Mouse (Mus musculus) T-cell, adult 2 months (primary cell): ENCODE data around the gene Brd7.

Experiments
- DNase-seq: peaks from one replicate; pipeline ENCODE4 v3.0.0; 2022; ENCODE audit warnings: low spot score

Gene Brd7

DNA sequence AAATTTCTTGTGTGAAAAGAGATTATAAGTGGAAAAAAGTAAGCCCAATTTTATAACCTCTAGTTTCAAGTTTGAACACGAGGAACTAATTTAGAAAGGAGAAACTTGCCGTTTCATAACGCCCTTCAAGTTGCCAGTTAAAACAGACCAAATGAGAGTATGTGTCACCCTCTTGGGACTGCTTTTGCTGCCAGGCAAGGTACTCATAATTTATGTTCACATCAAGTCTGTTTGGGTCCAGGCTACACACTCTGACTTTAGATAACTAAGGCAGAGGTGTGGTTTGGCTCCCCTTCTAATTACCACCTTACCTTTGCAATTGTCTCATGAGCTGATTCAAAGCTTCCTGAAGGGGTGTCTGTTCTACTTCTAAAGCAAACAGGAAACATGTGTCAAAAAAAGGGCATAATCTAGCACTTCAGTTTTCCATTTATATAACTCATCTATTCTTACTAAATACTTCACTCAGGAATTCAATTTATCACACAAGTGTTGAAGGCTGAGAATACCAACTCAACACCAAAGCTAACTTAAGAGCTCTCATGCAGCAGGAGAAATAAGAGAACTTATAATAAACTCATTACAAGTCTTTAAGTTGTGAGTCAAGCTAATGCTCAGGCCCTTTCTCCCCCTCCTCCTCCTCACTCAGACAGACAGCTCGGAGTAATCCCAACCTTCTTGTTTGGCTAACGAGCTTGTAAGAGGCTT lies 4.6 kb downstream of the Brd7 start:
- DNase-seq, result no peak

DNA sequence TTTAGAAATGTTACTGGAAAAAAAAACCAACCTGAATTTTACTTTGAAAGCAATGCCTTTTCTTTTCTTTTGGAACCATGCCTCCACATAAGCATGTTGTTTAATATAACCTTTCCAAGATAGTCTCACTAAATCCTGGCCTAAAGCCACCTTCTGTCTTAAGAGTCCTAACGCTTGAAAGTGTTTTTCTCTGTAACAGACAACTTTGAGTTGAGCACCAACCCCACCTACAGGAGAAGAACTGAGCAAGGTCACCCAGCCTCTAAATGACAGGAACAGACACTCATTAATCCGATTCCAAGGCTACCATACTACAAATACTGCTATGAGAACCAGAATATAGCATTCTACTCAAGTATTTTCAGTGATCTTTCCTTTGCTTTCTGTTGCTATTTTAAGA lies 12.9 kb downstream of the Brd7 start:
- no peak for DNase-seq

DNA sequence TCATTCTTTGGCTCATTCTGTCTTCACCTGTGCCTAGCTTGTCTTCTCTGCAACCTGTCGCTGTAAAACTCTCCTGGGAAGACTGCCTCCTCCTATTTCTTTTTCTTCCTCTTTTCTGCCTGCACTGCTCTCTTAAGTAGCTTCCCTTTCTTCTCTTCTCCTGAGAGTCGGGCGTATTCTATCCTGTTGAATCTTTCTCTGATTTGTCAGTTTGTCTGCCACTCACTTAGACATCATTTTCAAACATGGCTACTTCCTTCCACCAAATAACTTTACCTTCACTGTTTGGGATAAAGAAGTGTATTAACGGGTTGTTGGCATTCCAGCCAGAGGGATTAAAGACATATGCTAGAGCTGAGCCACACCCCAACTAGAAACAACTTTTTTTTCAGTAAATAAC lies 20.0 kb downstream of the Brd7 start:
- no peak for DNase-seq

DNA sequence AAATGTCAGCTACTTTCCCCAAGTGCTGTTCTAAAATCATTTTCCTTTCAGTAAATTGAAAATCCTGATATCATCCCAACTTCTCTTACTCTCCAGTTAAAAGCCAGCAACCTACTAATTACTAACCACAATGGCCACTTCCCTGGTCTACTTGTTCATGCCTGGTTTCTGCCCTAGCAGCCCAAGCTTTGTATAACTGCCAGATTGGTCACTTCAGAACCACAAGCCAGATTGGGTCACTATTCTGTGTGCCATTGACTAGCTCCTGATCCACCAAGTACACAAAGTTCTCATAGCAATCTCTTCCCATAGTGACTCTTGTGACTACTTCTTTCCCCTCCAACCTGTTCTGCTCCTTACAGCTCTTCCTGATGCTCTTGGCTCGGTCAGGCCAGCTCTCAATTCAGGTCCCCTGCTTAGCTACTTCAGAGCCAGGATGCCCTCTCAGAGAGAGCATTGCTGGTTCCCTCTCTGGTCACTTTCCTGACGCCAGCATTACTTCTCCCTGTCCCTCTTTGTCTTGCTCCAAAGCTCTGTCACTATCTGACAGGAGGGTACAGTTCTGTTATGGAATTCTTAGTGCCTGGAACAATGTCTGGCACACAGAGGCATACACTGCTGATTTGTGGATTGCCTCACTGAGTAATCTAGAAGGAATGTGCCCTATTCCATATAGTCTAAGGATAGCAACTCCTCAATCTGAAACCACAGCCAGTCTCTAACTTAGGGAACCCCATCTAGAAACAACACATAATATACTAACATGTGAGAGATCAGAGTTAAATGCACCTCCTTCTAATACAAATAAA lies 21.9 kb downstream of the Brd7 start:
- no peak for DNase-seq

DNA sequence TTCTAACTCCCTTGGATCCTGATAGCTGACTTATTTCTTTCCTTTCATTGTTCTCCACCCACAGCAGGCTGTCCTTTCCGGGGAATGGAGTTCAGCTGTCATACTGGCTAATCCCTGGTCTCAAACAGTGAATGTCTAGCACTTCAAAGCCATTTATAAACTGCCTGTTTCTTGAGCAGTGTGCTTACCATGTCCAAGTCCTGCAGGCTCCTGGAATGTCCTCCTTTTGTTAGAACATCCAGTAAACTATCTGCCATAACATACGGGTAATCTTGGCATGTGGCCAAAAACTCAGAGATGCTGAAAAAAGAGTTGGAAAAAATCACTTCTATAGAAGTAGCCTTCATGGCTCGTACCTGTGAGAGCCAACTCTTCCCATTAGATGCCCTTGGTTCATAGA lies 22.8 kb downstream of the Brd7 start:
- DNase-seq, result no peak

DNA sequence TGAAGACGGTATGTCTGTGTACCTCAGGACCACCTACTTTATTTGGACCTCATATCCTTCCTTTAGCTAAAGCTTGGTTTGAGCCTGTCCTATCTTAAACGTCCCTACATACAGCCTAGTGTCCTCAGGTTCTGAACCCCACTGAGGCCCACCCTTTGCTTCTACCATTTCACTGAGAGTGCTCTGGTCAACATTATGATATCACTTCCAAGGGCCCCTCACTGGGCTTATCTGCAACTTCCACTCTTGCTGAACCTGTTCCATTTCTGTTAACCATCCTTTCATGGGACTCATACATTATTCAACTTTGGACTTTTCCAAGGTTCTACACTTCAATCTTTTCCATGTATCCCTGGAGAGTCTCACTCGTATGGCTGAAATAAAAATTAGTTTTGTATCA lies 27.0 kb downstream of the Brd7 start:
- DNase-seq, result no peak

DNA sequence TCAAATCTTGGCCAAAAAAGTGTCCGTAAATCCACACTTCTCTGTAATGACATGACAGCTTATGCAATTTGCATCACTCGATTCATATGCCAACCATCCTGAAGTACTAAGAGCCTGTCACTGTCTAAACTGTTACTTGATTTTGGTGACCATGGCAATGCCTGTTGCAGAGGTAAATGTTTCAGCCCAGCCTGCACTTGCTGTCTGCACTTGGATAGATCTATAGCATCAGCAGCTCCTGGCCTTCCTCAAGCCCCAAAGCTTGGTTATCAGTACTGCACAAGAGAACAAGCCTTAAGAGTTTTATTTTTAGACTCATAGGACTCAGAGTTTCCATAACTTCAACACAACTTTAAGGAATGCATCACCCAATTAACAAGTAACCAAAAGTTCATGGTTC lies 27.6 kb downstream of the Brd7 start:
- no peak for DNase-seq

DNA sequence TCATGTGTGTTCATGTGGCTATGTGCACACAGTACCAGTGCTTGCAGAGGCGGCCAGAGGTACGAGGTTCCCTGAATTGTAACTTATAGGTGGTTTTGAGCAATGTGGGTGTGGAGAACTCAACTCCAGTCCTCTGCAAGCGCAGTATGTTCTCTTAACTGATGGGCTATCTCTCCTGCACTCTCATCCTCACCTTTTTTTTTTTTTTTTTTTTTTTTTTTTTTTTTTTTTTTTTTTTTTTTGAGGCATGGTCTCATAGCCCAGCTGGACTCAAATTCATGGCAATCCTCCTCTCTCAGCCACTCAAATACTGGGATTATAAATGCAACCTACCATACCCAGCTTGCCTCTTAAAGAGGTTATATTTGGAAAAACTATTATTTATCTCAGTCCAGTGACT lies 31.2 kb downstream of the Brd7 start:
- no peak for DNase-seq

DNA sequence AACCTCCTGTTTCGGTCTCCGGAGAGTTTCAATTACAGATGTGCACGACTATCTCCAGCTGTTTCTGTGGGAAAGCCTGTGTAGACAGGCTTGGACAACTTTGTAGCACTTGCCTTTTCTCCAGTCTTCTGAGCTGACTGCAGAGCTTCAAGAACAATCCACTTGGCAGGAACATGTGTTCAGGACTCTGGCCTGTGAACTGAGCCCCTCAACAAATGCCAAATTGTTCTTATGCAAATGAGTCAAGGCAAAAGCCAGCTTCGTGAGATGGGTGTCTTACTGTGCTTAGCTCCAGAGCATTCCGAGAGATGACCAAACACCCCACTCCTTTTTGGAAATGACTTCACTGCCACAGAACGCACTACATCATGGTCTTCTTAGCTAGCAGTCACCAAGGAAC lies 33.3 kb downstream of the Brd7 start:
- no peak for DNase-seq

DNA sequence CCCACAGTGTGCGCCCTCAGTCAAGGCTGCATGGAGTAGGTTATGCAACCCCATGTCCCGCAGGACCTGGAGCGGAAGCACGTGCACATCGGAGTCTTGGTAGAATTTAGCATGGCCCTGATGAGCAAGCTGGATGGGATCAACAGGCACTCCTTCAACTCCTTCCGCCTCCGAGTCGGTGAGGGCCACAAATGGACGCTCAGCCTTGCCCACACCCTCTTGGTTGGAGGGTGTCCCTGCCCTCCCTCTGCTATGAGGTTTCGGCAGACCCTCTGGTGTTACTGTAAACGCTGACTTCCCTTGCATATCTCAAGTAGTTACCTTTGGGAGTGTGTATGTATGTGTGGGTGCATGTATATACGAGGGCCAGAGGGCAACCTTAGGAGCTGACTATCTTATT lies 35.7 kb downstream of the Brd7 start:
- no peak for DNase-seq

DNA sequence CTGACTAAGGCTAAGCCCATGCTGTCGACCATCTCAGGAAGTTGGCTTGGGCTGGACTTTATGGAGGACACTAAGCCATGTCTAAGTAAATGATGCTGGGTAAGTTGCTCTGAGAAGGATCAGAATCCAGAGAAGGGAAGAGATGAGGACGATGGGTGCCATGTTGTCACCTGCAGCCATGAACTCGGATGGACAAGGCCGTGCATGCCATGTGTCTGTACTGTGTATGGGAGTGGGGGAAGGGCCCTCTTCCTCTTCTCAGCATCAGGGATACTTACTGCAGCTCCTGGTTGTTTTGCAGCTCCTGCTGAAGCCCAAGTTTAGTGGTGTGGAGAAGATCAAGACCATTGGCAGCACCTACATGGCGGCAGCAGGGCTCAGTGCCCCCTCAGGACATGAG lies 36.2 kb downstream of the Brd7 start:
- no peak for DNase-seq

DNA sequence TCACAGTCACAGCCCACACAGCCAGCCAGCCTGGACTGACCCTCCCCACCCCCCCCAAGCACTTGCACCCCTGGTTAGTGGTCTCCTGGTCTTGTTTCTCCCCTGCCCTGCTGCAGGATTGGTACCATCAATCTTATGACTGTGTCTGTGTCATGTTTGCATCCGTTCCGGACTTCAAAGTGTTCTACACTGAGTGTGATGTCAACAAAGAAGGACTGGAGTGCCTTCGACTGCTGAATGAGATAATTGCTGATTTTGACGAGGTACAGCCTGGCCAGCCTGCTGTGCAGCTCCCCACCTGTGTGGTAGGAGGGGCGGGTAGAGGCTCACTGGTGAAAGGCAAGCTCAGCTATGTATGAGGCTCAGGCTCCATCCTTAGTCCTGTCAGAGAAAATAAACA lies 36.7 kb downstream of the Brd7 start:
- no peak for DNase-seq

DNA sequence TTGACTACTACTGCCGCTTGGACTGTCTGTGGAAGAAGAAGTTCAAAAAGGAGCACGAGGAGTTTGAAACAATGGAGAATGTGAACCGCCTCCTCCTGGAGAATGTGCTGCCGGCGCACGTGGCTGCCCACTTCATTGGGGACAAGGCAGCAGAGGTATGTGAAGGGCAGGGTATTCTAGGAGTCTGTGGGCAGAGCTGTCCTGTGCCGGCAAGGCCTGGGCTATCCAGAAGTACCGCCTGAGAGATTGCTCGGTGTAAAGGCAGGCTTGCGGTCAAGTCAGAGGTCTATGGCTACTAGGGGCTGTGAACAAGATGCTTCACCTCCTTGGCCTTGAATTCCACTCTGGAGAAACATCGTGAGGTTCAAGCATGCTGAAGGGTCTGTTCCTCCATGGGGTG lies 37.2 kb downstream of the Brd7 start:
- no peak for DNase-seq

DNA sequence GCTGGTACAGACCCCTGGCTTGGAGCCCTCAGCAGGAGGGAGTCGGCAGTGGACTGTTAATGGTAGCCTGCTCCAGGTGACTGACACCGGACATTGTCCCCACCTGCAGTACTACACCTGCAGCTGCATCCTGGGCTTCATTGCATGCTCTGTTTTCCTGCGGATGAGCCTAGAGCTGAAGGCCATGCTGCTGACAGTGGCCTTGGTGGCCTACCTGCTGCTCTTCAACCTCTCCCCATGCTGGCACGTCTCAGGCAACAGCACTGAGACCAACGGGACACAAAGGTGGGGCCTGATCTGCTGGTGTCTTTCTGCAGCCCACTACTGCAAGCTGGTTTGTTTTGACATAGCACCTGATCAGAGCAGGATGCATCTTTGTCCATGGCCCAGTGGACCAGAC lies 38.5 kb downstream of the Brd7 start:
- DNase-seq, result no peak

DNA sequence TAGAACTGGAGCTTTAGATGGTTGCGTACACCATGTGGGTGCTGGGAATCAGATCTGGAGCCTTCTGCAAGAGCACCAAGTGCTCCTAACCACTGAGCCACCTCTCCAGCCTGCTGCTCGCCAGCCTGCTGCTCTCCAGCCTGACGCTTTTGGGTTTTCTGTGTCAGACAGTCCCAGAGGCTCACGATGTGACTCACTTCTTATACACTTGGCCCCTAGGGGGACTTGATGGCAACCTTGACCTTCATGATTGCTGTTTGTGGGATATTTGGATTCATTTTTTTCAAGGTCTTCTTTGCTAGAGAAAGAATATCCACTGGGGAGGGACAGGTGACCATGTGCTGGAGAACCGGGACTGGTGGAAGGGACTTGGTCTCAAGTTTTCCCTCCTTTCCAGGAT lies 40.6 kb downstream of the Brd7 start:
- DNase-seq, result no peak

DNA sequence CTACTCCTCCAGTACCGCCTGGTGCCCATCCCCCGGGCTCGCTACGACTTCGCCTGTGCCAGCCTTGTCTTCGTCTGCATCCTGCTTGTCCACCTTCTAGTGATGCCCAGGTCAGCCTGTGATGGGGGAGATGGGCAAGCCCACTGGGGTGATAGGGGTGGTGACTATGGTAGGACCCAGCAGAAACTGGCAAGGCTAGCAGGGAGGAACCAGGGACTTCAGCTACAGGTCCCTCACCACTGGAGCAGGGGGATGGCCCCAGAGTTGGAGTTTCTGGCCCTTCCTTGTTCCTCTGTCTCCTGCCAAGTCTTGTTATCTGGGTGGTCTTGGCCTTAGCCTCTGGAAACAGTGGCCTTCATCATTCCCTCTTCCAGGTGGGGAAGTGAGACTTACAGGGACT lies 41.9 kb downstream of the Brd7 start:
- no peak for DNase-seq

DNA sequence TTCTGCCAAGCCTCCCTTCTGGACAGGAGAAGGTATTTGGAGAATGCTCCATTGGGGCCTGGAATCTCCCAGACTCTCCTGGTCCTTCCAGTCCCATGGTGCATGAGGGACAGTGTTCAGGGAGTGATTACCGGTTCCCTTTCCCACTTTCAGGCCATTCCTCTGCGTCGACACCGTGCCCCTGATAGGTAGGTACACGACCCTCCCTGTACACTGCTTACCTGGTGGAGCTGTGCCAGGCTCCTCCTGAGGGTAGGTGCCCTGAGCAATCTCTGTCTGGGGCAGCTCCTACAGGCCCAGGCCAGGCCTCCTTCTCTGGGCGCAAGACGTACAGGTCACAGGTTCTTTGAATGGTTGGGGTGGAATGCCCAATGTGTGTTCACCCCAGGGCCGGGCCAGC lies 43.8 kb downstream of the Brd7 start:
- no peak for DNase-seq

DNA sequence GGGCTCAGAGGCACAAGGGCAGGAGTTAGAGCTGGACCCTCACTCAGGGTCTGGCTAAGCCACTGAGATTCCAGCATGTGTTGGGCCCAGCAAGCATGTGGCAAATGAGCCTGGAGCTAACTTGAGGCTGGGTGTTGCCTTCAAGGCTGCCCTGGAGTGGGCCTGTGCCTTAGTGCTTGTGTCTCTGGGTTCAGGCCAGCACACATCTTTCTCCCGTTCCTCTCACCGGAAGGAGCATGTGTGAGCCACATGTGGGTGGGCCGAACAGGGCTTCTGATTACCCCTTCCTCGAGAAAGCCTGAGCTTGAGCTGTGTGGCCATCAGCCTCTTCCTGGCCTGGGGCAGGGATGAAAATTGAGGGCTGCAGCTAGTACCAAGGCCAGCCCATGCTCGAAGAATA lies 44.7 kb downstream of the Brd7 start:
- DNase-seq, result no peak

DNA sequence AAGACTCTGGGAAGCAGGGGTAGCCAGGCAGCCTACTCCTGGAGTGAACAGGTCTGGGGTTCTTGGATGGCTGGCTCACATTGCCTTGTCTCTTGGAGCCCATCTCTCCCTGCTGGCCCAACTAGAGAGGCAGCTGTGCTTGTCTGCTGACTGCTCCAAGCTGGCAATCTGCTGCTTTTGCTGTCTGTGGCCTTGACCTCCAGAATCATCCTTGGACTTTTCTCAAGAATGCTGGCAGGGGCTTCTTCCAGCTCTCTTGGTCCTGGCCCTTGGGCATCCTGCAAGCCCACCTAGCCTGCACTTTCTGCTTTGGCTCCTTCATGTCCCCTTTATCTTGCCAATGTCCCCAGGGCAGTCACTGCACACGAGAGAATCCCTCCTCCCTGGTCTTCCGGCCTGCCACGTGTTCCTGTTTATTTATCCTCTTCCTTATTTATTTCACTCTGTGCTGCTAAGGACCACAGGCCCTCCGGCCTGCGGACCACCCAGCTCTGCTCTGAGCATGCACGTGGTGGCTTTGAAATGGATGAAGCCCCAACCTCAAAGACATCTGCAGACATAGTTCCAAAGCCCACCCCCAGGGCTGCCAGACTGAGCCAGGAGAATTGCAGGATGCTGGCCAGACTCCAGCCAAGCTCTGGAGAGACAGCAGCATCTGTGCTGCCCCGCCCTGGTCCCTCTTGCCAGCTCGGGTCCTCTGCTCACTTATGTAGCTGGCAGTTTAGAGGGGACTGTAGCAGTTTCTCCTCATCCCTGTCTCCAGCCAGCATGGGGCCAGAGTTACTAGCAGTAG lies 45.7 kb downstream of the Brd7 start:
- DNase-seq, result no peak

DNA sequence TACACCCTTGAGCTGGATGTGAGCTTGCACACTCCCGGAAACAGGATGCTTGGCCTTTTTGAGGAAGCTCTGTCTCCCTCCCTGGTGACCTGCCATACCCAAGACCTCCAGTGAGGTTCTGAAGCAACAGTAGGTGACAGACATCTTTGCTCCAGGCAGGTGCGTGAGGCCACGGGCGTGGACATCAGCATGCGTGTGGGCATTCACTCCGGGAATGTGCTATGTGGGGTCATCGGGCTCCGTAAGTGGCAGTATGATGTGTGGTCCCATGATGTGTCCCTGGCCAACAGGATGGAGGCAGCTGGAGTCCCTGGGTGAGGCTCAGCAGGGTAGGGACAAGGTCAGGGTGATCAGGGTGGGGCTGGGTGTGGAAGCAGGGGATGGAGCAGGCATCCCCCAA lies 46.7 kb downstream of the Brd7 start:
- DNase-seq, result no peak

DNA sequence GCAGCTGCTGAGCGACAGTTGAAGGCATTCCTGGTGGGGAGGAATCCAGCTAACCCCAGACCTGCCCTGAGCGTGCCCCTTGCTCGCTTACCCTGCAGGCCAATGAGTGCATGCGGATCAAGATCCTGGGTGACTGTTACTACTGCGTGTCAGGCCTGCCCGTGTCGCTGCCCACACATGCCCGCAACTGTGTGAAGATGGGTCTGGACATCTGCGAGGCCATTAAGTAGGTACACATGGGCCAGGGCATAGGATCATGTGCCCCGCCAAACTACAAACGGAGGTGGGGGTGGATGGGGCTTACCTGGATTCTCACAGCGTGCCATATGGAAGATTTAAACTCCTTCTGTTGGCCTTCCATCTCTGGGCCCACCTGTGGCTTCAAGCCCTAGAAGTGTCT lies 48.0 kb downstream of the Brd7 start:
- no peak for DNase-seq

DNA sequence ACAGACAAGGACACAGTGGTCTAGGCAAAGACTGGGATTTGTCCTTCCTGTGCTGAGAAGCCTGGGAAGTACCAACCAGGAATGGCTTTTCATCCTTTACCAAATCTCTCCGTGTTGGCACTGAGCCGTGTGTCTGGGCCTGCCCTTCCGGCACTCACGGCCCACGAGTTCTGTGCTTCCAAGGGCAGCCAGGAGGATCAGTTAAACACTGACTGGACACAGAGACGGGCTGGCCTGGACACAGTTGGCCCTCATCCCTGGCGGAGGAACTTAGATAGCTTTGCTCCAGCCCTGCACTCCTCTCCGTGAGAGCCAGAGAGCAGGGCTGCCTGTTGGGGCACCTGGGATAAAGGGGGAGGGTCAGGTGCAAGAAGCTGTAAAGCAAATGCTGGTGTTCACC lies 49.0 kb downstream of the Brd7 start:
- DNase-seq, result no peak

DNA sequence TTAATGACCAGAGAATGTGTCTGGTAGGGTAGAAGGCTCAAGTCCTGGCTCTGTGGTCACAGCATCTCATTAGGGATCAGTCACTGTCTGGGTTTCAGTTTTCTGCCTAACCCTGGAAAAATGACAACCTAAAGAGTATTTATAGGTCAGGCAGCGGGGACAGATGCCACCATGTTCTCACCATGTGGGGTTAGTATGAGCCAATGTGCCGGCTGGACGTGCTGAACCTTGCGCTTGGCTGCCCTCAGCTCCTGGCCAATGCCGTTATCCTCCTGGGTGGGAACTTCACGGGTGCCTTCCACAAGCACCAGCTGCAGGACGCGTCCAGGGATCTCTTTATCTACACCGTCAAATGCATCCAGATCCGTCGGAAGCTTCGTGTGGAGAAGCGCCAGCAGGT lies 51.7 kb downstream of the Brd7 start:
- no peak for DNase-seq
